Mouse (Mus musculus) layer of hippocampus, postnatal 25 days (tissue): Measurements from ENCODE around the gene Dbp. TPM values are rescaled to one million over a fixed set of nuclear protein-coding genes. Genes with fewer than 3 reads are reported as not detected.

Experiments used
- DNase-seq, 2 experiments: peaks; one replicate each; pipeline ENCODE4 v3.0.0; 2022; ENCODE audit warnings: mixed read lengths in 2 of 2, low spot score in 1 of 2; ENCODE audit errors: extremely low spot score in 1 of 2
- total RNA-seq, 2 experiments: library from RNA; stranded (reverse); gene quantifications; 2 replicates each; pipeline ENCODE4 v1.2.3; 2021

Gene Dbp
- total RNA-seq, 2 experiments from 2014 or later, result 65.3 to 80.4 TPM

GRCm38 (mm10) chr7:45710477-45711191 lies 5.7 kb downstream of the Dbp start:
- no peak for DNase-seq

- DNase-seq, result no peak
Measured at GRCm38 (mm10) chr7:45711316-45712021, 6.6 kb downstream of the Dbp start.

- no peak for DNase-seq
Measured at GRCm38 (mm10) chr7:45712022-45712757, 7.3 kb downstream of the Dbp start.

GRCm38 (mm10) chr7:45713396-45713795 lies 8.5 kb downstream of the Dbp start:
- DNase-seq, result no peak

GRCm38 (mm10) chr7:45713881-45714520 lies 9.1 kb downstream of the Dbp start:
- DNase-seq, result no peak

GRCm38 (mm10) chr7:45714630-45715089 lies 9.8 kb downstream of the Dbp start:
- DNase-seq, result no peak

- DNase-seq, result peak; percentile 91 to 95
Measured at GRCm38 (mm10) chr7:45715090-45715708, 10.3 kb downstream of the Dbp start, which contains the start of gene Rpl18. TSS of gene Rpl18 (plus strand) at chr7:45715457.

GRCm38 (mm10) chr7:45715741-45716459 lies 11.0 kb downstream of the Dbp start:
- no peak for DNase-seq

- no peak for DNase-seq
Measured at GRCm38 (mm10) chr7:45716460-45716857, 11.6 kb downstream of the Dbp start.

- no peak for DNase-seq
Measured at GRCm38 (mm10) chr7:45716952-45717917, 12.3 kb downstream of the Dbp start.

- peak; percentile 98 to 99 for DNase-seq
Measured at GRCm38 (mm10) chr7:45717918-45718297, 13.0 kb downstream of the Dbp start, which contains the start of gene Sphk2. TSS of gene Sphk2 (minus strand) at chr7:45718002.

- DNase-seq, result no peak
Measured at GRCm38 (mm10) chr7:45718331-45718730, 13.4 kb downstream of the Dbp start.

- DNase-seq, result no peak
Measured at GRCm38 (mm10) chr7:45719180-45719579, 14.3 kb downstream of the Dbp start.

- DNase-seq, result no peak
Measured at GRCm38 (mm10) chr7:45719738-45720412, 15.0 kb downstream of the Dbp start.

GRCm38 (mm10) chr7:45720413-45721233 lies 15.7 kb downstream of the Dbp start, which contains the start of gene Fam83e:
TSS of gene Fam83e (plus strand) at chr7:45721212.
- no peak for DNase-seq

GRCm38 (mm10) chr7:45721234-45721571 lies 16.3 kb downstream of the Dbp start:
- peak in 1 of 2 experiments; percentile 8 for DNase-seq
